Mouse (Mus musculus) heart, embryonic 14.5 days (tissue): ENCODE measurements around the gene Dpm3. TPM values are rescaled to one million over a fixed set of nuclear protein-coding genes. Genes with fewer than 3 reads are reported as not detected.
A peak's percentile ranks its signal among the peaks of the same experiment; 100 is the strongest.

Experiments used
- ATAC-seq: fragments of 200-750 bp; cut with Nextera tagmentation; 2 replicates; pipeline ENCODE4 v1.8.0; 2017; ENCODE audit warnings: low read depth, moderate TSS enrichment; ENCODE audit not compliant: insufficient number of reproducible peaks, insufficient read depth, low FRiP score
- H3K27ac ChIP-seq, 2 experiments: fragments of 200-500 bp in 1 of 2; fragments of 300-500 bp in 1 of 2; sonication (generic) in 1 of 2; replicated peaks in 1 of 2; 2 replicates each; pipeline ENCODE4 v1.5.1; 2012 to 2014; ENCODE audit warnings: low read depth in 2 of 2, low read length in 2 of 2, control low read depth in 1 of 2, mild to moderate bottlenecking in 1 of 2, mixed read lengths in 1 of 2; ENCODE audit not compliant: control insufficient read depth in 1 of 2, insufficient read depth in 1 of 2
- H3K27me3 ChIP-seq: fragments of 300-500 bp; sonication (generic); 2 replicates; pipeline ENCODE4 v1.6.1; 2014; ENCODE audit warnings: mild to moderate bottlenecking, low read length, control low read depth; ENCODE audit not compliant: control insufficient read depth, insufficient read depth
- H3K36me3 ChIP-seq: fragments of 300-500 bp; sonication (generic); 2 replicates; pipeline ENCODE4 v1.6.1; 2014; ENCODE audit warnings: mild to moderate bottlenecking, control low read depth, low read length, mixed read lengths; ENCODE audit not compliant: control insufficient read depth, insufficient read depth
- H3K4me1 ChIP-seq, 2 experiments: fragments of 200-500 bp in 1 of 2; fragments of 300-500 bp in 1 of 2; sonication (generic) in 1 of 2; 2 replicates each; pipeline ENCODE4 v1.6.1; 2012 to 2014; ENCODE audit warnings: low read length in 2 of 2, control low read depth in 1 of 2, mixed read lengths in 1 of 2; ENCODE audit not compliant: control insufficient read depth in 2 of 2, insufficient read depth in 2 of 2
- H3K4me2 ChIP-seq: fragments of 300-500 bp; sonication (generic); 2 replicates; pipeline ENCODE4 v1.6.1; 2014; ENCODE audit warnings: mild to moderate bottlenecking, low read length
- H3K4me3 ChIP-seq, 2 experiments: fragments of 200-500 bp in 1 of 2; fragments of 300-500 bp in 1 of 2; sonication (generic) in 1 of 2; 2 replicates each; pipeline ENCODE4 v1.5.1; 2012 to 2014; ENCODE audit warnings: low read length in 2 of 2, mild to moderate bottlenecking in 2 of 2, control low read depth in 1 of 2, low read depth in 1 of 2, moderate library complexity in 1 of 2; ENCODE audit not compliant: control insufficient read depth in 1 of 2, insufficient read depth in 1 of 2
- H3K9ac ChIP-seq: fragments of 300-500 bp; sonication (generic); 2 replicates; pipeline ENCODE4 v1.6.1; 2014; ENCODE audit warnings: mild to moderate bottlenecking, low read length
- H3K9me3 ChIP-seq: fragments of 300-500 bp; sonication (generic); 2 replicates; pipeline ENCODE4 v1.6.1; 2016; ENCODE audit warnings: low read length, control low read depth; ENCODE audit not compliant: control insufficient read depth
- WGBS: fragments of 180-500 bp; shearing (Covaris S2); extraction: QIAGEN DNeasy Blood & Tissue Kit; methylation state at CpG from one replicate; pipeline ENCODE4 v1.1.7; 2014; 5-methylcytosine and 5-hydroxymethylcytosine counted together
- polyA plus RNA-seq: library from polyadenylated mRNA; unstranded; fragments of >200 nt; fragmentation: Nextera tagmentation; extraction: Ambion mirVana; gene quantifications from 2 replicates; pipeline ENCODE4 v1.2.1, GENCODE M21; 2014

The Dpm3 gene
- polyA plus RNA-seq, 1 experiment from 2014 or later = 97.9 TPM

- Histone ChIP-seq H3K9ac (no peak overlapping the region), H3K4me1 (peaks cover 5 to 6% of the 10 kb centered on the region in 2 experiments; a peak in 2 of 4 replicates), H3K36me3 (no peaks in the 10 kb centered on the region), H3K9me3 (no peaks in the 10 kb centered on the region), H3K4me2 (no peak overlapping the region), H3K27ac (no peak overlapping the region), H3K27me3 (0 out of 2 replicates have a peak, but pooled peaks cover 4% of the 10 kb centered on the region), H3K4me3 (no peak overlapping the region)
- ATAC-seq = no peak
- 77% methylated on average over 8 of the region's 8 CpGs for WGBS
Measured at GRCm38 (mm10) chr3:89295685-89296230, 36.6 kb downstream of the Dpm3 start.

- Histone ChIP-seq H3K9ac (no peak overlapping the region), H3K36me3 (no peaks in the 10 kb centered on the region), H3K27me3 (0 out of 2 replicates have a peak, but pooled peaks cover 4% of the 10 kb centered on the region), H3K9me3 (no peaks in the 10 kb centered on the region), H3K4me2 (no peak overlapping the region), H3K4me3 (no peak overlapping the region), H3K4me1 (peaks cover 5 to 6% of the 10 kb centered on the region in 2 experiments; a peak in 2 of 4 replicates), H3K27ac (no peak overlapping the region)
- ATAC-seq = no peak
- 72% methylated on average over 11 of the region's 11 CpGs for WGBS
Measured at GRCm38 (mm10) chr3:89296761-89297396, 37.7 kb downstream of the Dpm3 start.

GRCm38 (mm10) chr3:89298908-89299307 is 39.8 kb downstream of the Dpm3 start:
- H3K4me3 ChIP-seq = no peak overlapping the region
- WGBS = 85% methylated on average over 6 of the region's 6 CpGs
- H3K4me2 ChIP-seq = peak overlapping the region; percentile 71; the same call in 1 of the 2 replicates

GRCm38 (mm10) chr3:89299499-89299898 is 40.3 kb downstream of the Dpm3 start:
- Histone ChIP-seq H3K27me3 (0 out of 2 replicates have a peak, but pooled peaks cover 4% of the 10 kb centered on the region), H3K36me3 (no peaks in the 10 kb centered on the region), H3K27ac (no peak overlapping the region), H3K9ac (peak overlapping the region; percentile 63), H3K4me2 (peak overlapping the region; percentile 71), H3K4me1 (peaks cover 5 to 6% of the 10 kb centered on the region in 2 experiments; a peak in 2 of 4 replicates), H3K4me3 (peak overlapping the region; percentile 31 to 34), H3K9me3 (no peaks in the 10 kb centered on the region)
- no peak for ATAC-seq
- 3% methylated on average over 14 of the region's 14 CpGs for WGBS

More at GRCm38 (mm10) chr3:89298908-89299307, 39.8 kb downstream of the Dpm3 start:
- no peak for ATAC-seq
- H3K27ac ChIP-seq = no peak overlapping the region
- H3K9me3 ChIP-seq = no peaks in the 10 kb centered on the region
- H3K27me3 ChIP-seq = 0 out of 2 replicates have a peak, but pooled peaks cover 4% of the 10 kb centered on the region
- H3K9ac ChIP-seq = no peak overlapping the region
- H3K4me1 ChIP-seq = peaks cover 5 to 6% of the 10 kb centered on the region in 2 experiments; a peak in 2 of 4 replicates
- no peaks in the 10 kb centered on the region for H3K36me3 ChIP-seq

GRCm38 (mm10) chr3:89300071-89300470 is 40.9 kb downstream of the Dpm3 start:
- H3K27me3 ChIP-seq = 0 out of 2 replicates have a peak, but pooled peaks cover 4% of the 10 kb centered on the region
- peak overlapping the region; percentile 63; the same call in 1 of the 2 replicates for H3K9ac ChIP-seq
- peaks cover 5 to 6% of the 10 kb centered on the region in 2 experiments; a peak in 2 of 4 replicates for H3K4me1 ChIP-seq
- H3K27ac ChIP-seq = no peak overlapping the region
- H3K4me2 ChIP-seq = peak overlapping the region; percentile 71
- 46% methylated on average over 1 of the region's 1 CpGs for WGBS
- no peaks in the 10 kb centered on the region for H3K9me3 ChIP-seq
- ATAC-seq = no peak
- H3K4me3 ChIP-seq = peak overlapping the region in 1 of 2 experiments; percentile 31; a peak in 2 of 4 replicates
- no peaks in the 10 kb centered on the region for H3K36me3 ChIP-seq

GRCm38 (mm10) chr3:89300514-89300913 is 41.4 kb downstream of the Dpm3 start:
- Histone ChIP-seq H3K27me3 (0 out of 2 replicates have a peak, but pooled peaks cover 4% of the 10 kb centered on the region), H3K9me3 (no peaks in the 10 kb centered on the region), H3K27ac (no peak overlapping the region), H3K4me2 (peak overlapping the region; percentile 71; the same call in 1 of the 2 replicates), H3K4me1 (peaks cover 5 to 6% of the 10 kb centered on the region in 2 experiments; a peak in 2 of 4 replicates), H3K9ac (no peak overlapping the region), H3K36me3 (no peaks in the 10 kb centered on the region), H3K4me3 (no peak overlapping the region)
- ATAC-seq = no peak
- 61% methylated on average over 2 of the region's 2 CpGs for WGBS

- no peak for ATAC-seq
- no peaks in the 10 kb centered on the region for H3K9me3 ChIP-seq
Measured at GRCm38 (mm10) chr3:89304440-89304839, 45.3 kb downstream of the Dpm3 start.

More at GRCm38 (mm10) chr3:89304440-89304839, 45.3 kb downstream of the Dpm3 start:
- Histone ChIP-seq H3K27me3 (0 out of 2 replicates have a peak, but pooled peaks cover 4% of the 10 kb centered on the region), H3K27ac (no peak overlapping the region), H3K9ac (no peak overlapping the region), H3K4me1 (peaks cover 1 to 5% of the 10 kb centered on the region in 2 experiments; a peak in 2 of 4 replicates), H3K36me3 (no peaks in the 10 kb centered on the region), H3K4me3 (no peak overlapping the region), H3K4me2 (no peak overlapping the region)
- WGBS = 53% methylated on average over 6 of the region's 6 CpGs
